Mouse (Mus musculus) kidney, postnatal 25 days (tissue): ENCODE data around the gene Mta2.

Experiments
- DNase-seq, 2 experiments: peaks; one replicate each; pipeline ENCODE4 v3.0.0; 2021; ENCODE audit warnings: mixed read lengths in 2 of 2

Mta2 gene

DNA sequence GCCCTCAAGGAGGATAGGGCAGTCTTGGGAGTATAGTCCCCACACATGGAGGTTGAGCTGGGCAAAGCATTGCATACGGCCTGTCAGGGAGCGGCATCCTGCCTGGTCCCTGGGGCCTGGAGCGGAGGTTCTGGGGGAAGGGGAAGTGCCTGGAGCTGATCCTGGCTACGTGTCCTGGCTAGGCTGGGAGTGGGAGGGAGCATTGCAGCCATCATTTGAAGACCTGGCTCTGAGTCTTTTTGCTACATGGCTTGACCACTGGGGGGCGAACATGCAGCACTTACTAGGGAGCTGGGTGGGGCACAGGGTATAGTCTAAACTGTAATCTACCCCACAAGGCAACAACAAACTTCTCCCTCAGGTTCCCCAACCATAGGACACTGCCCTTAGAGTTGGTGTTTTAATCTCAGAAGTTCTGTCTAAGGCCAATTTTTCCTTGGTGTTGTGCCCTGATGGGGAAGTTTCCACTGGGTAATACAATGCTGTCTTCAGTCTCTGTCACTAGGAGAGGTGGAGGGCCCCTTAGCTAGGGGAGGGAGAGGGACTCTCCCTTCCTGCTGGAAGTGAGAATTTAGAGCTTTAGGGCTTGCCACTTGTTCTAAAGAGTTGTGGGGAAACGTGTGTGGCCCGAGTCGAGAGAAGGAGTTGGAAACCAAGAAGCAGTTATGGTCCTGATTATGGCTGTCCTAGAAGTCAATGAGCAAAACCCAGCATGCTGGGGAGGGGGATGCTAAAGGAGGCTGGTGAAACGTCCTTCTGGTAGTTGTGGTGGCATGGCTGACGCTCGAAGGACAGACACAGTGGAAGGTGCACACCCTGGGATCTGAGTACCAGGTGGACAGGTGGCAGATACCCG is 51.3 kb downstream of the Mta2 start:
- DNase-seq, result peak; percentile 89

DNA sequence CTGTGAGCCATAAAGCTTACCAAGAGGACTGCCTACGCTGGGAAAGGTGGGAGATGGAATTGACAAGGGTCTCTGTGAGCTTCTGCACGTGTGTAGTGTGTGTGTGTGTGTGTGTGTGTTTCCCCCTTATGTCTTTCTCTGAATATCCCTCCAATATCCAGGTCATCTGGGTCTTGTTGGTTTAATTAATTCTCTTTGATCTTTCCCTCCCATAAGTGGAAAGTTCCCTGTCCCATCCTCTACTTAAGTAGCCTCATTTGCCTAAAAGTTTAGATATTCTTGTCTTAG is 51.9 kb downstream of the Mta2 start:
- no peak for DNase-seq

DNA sequence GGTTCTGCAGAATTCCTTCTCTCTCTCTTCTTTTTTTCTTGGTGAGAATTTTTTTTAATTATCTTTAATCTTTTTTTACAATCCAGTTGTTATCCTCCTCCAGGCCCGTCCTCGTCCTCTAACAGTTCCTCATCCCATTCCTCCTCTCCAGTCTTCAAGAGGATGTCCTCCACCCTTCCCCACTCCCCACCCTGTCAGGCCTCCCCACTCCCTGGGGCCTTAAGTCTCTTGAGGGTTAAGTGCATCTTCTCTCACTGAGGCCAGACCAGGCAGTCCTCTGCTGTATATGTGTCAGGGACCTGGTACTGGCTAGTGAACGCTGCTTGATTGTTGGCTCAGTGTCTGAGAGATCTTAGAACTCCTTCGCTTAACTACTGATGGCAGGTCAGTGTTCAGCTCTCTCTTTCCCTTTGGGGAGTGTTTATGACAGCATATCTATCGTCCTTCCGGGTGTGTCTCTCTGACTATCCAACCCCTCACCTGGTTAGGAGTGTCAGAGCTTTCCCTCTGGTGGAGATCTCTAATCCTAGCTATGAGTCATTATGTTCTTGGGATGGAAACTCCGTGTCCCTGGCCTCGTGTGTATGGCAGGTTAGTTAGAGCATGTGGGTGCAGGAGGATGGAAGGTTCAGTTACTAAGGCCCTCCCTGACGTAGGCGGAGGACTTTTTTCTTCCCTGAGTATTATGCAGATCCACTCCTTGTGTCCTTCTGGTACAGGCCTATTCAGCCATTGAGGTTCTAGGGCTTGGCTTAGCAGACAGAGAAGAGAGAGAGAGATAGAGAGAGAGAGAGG is 53.3 kb downstream of the Mta2 start:
- no peak for DNase-seq

DNA sequence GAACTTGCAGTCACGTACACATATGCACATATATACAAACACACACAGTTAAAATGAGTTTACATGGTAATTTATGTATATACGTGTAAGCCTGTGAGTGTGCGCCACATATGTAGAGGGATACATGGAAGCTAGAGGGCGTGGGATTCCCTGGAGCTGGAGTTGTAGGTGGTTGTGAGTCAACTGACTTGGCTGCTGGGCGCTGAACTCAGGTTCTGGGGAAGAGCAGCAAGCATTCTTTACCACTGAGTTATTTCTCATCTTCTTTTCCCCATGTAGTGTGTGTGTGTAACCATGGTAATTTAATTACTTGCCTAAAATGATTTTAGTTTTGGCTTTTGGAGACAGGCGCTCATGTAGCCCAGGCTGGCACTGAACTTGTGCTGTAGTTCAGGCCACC is 54.9 kb downstream of the Mta2 start:
- DNase-seq, result no peak

DNA sequence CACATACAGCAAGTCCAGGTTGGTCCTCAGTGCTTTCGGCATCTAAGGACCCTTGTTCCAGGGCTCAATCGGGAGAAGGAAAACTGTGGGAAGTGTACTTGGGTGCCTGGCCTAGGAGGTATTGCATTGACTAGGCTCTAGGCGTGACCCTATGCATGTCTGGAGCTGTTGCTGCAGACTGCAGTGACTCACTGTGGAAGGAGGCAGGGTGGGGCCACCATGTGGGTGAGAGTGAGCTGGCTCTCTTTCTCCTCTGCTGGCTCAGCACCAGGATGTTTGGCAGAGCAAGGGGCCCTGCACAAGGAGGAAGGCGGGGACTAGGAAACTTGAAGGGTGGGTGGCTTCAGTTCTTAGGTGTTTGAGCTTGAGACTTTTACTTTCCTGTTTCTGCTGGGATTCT is 55.9 kb downstream of the Mta2 start:
- peak; percentile 84 to 91 for DNase-seq

DNA sequence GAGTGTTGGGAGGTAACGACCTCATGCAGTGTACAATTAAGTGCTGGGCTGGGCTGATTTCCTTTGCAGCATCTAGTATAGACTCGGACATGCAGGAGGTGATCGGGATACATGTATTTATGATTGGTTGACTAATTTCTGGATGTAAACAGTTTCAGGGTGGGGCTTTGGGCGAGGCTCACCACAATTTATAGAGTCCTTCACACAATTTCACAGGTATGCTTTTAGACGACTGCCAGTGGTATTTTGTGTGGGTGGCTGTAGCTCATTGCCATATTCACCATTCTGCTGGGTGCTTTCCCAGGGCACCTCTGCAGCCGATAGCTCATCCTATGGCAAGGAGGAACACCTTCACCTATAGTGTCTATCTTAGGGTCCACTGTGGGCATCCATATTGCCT is 56.9 kb downstream of the Mta2 start:
- DNase-seq, result no peak

DNA sequence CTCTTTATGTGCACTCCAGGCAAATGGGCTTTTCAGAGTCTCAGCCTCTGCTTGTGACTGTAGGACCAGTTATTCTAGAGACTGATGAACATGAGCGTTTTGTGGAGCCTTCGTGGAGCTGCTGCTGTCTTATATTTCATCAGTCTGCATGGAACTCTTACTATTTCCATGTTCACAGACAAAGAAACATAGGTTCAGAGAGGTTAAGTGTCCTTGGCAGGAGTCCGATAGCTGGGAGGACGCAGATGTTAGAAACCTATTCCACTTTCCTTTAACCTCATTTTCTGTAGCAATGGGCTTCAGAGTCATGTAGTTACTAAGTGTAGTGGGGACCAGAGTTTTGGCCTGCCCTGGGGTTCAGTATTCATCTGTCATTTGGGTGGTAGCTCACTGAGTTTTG is 57.5 kb downstream of the Mta2 start:
- DNase-seq, result no peak
